Mouse (Mus musculus) spleen, postnatal 4 days (tissue): ENCODE results near the gene Tmem114.

ENCODE experiments used
- DNase-seq, 2 experiments: peaks; one replicate each; pipeline ENCODE4 v3.0.0; 2022; ENCODE audit warnings: low spot score in 2 of 2

Gene Tmem114

GRCm38 (mm10) chr16:8409197-8409596, 15.7 kb downstream of the Tmem114 start:
- DNase-seq = no peak

GRCm38 (mm10) chr16:8406708-8407107, 18.2 kb downstream of the Tmem114 start:
- DNase-seq = peak; percentile 48 to 80

- no peak for DNase-seq
Observed at GRCm38 (mm10) chr16:8402663-8403062, 22.3 kb downstream of the Tmem114 start.

- DNase-seq = no peak
Observed at GRCm38 (mm10) chr16:8401171-8401955, 23.6 kb downstream of the Tmem114 start.

GRCm38 (mm10) chr16:8399868-8400267, 25.1 kb downstream of the Tmem114 start:
- DNase-seq = no peak

GRCm38 (mm10) chr16:8394946-8395345, 30.0 kb downstream of the Tmem114 start:
- no peak for DNase-seq

GRCm38 (mm10) chr16:8388491-8388890, 36.4 kb downstream of the Tmem114 start:
- no peak for DNase-seq

GRCm38 (mm10) chr16:8386386-8386785, 38.5 kb downstream of the Tmem114 start:
- DNase-seq = no peak

GRCm38 (mm10) chr16:8385679-8386078, 39.3 kb downstream of the Tmem114 start:
- DNase-seq = no peak

GRCm38 (mm10) chr16:8384772-8385171, 40.2 kb downstream of the Tmem114 start:
- no peak for DNase-seq

- no peak for DNase-seq
Observed at GRCm38 (mm10) chr16:8383396-8383795, 41.5 kb downstream of the Tmem114 start.

- no peak for DNase-seq
Observed at GRCm38 (mm10) chr16:8363066-8363465, 61.9 kb downstream of the Tmem114 start.
